Mouse (Mus musculus) fat pad, adult 2 months (tissue): ENCODE measurements around the gene Nol11.

Experiments used
- DNase-seq: peaks from one replicate; pipeline ENCODE4 v3.0.0-alpha.2; 2011; ENCODE audit warnings: low read depth, low spot score; ENCODE audit errors: extremely low read depth

Gene Nol11

GRCm38 (mm10) chr11:107188565-107189552, at the start of gene Nol11:
Gene Nol11, minus strand, starts transcription at chr11:107189381.
- DNase-seq, result peak; percentile 50

GRCm38 (mm10) chr11:107238506-107238905, 49.3 kb upstream of the Nol11 start:
- DNase-seq, result no peak

- DNase-seq, result no peak
These were observed 48.4 kb upstream of the Nol11 start for GRCm38 (mm10) chr11:107237532-107237931.

- no peak for DNase-seq
These were observed 44.2 kb upstream of the Nol11 start for GRCm38 (mm10) chr11:107233252-107233890.

GRCm38 (mm10) chr11:107230128-107230527, 40.9 kb upstream of the Nol11 start:
- no peak for DNase-seq

- DNase-seq, result no peak
These were observed 37.2 kb upstream of the Nol11 start for GRCm38 (mm10) chr11:107226431-107226830.

GRCm38 (mm10) chr11:107226013-107226412, 36.8 kb upstream of the Nol11 start:
- no peak for DNase-seq

GRCm38 (mm10) chr11:107225301-107225700, 36.1 kb upstream of the Nol11 start:
- no peak for DNase-seq

GRCm38 (mm10) chr11:107223667-107224214, 34.6 kb upstream of the Nol11 start:
- DNase-seq, result no peak

- DNase-seq, result no peak
These were observed 34.0 kb upstream of the Nol11 start for GRCm38 (mm10) chr11:107223169-107223561.

GRCm38 (mm10) chr11:107222531-107223168, 33.5 kb upstream of the Nol11 start:
- no peak for DNase-seq

GRCm38 (mm10) chr11:107215111-107215510, 25.9 kb upstream of the Nol11 start:
- no peak for DNase-seq

GRCm38 (mm10) chr11:107213745-107214144, 24.6 kb upstream of the Nol11 start:
- no peak for DNase-seq

- no peak for DNase-seq
These were observed 20.6 kb upstream of the Nol11 start for GRCm38 (mm10) chr11:107209818-107210217.

- DNase-seq, result no peak
These were observed 12.6 kb upstream of the Nol11 start for GRCm38 (mm10) chr11:107201773-107202172.

GRCm38 (mm10) chr11:107199281-107199680, 10.1 kb upstream of the Nol11 start:
- no peak for DNase-seq

GRCm38 (mm10) chr11:107195334-107195733, 6.2 kb upstream of the Nol11 start:
- no peak for DNase-seq

GRCm38 (mm10) chr11:107190376-107190775, 1.2 kb upstream of the Nol11 start:
- DNase-seq, result no peak

- DNase-seq, result no peak
These were observed 5.4 kb downstream of the Nol11 start for GRCm38 (mm10) chr11:107183777-107184176.

- DNase-seq, result no peak
These were observed 28.0 kb downstream of the Nol11 start for GRCm38 (mm10) chr11:107161215-107161614.

- DNase-seq, result no peak
These were observed 30.1 kb downstream of the Nol11 start for GRCm38 (mm10) chr11:107159034-107159433.
